Mouse (Mus musculus): ENCODE data around the gene Gm28372. TPM values are rescaled to one million over a fixed set of nuclear protein-coding genes. Genes with fewer than 3 reads are reported as not detected.

Gm28372 gene
- total RNA-seq (2023), result not detected in 2 replicates

DNA sequence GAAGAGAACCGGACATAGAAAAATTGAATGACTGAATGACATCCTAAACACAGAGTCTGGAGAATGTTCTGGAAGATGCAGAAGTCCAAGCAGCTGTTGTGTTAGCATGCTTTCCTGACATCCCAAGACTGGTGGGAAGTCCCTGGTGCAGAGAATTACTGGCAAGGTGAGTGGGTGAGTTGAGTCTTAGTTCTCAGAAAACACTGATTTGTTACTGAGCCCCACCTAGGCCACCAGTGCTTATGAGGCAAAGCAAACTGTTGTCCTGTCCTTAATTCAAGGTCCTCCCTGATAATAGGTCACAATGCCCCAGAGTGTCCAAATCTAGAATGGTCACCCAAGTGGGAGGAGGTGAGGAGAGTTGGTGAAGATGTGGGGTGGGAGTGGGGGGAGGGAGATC, at the start of gene Gm28372, which contains the start of gene 1700020A23Rik:
Gene Gm28372, plus strand, starts transcription at position 301 of the 400 bp plus-strand sequence.
Gene 1700020A23Rik, plus strand, starts transcription at position 321 of the 400 bp plus-strand sequence.

DNA sequence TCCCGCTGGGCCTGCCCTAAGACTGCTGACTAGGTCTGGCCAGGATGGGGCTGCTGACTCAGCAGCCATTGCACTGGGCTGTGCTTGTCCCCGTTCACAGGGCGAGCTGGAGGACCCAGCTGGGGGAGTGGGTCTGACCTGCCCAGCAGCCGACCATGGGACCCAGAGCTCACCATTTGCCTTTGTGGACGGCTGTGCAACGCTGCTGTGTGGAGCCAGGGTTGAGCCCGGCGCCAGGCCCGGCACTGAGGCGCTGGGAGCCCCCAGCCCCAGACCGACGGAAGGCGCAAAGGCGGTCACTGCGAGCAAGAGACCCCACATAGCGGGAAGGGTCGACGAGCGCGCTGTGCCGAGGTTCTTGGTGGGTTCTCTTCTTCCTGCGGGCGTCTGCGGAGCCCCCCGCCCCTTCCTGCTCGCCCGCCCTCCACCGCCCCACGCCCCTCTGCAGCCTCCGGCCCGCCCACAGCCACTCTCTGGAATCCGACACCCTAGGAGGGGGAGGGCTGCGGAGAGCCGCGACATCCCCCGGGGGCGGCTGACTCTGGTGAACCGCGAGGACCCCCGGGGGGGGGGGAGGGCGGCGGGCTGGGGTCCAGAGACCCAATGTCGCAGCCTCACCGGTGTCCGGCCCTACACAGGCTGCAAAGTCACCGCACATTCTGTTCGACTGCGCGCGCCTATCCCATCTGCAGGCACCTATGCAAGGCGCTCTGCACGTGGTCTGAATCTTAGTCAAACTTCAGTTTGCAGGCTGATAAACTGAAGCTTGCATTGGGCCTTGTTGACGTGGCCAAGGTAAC, 7.7 kb upstream of the Gm28372 start, which contains the start of gene Cpxm1:
Gene Cpxm1, minus strand, starts transcription at position 389 of the 800 bp plus-strand sequence.

DNA sequence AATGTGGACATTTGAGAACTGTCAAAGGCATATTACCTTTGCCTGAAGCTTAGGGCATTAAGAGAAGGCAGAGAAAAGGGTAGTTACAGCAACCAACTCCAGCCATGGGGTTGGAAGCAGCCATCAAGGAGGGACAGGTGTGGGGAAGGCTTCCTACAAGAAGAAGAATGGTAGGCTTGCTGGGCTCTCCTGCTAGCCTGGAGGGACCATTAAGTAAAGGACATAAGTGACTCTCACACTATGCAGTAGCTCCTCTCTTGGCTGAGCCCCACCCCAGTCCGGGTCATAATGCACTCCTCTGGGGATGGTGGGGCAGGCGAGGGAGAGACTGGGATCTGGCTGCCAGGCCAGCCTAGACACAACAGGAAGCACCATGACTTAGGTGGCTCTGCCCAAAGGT, 1.1 kb downstream of the Gm28372 start, which contains the start of gene Tmem239:
Gene Tmem239, plus strand, starts transcription at position 301 of the 400 bp plus-strand sequence.

DNA sequence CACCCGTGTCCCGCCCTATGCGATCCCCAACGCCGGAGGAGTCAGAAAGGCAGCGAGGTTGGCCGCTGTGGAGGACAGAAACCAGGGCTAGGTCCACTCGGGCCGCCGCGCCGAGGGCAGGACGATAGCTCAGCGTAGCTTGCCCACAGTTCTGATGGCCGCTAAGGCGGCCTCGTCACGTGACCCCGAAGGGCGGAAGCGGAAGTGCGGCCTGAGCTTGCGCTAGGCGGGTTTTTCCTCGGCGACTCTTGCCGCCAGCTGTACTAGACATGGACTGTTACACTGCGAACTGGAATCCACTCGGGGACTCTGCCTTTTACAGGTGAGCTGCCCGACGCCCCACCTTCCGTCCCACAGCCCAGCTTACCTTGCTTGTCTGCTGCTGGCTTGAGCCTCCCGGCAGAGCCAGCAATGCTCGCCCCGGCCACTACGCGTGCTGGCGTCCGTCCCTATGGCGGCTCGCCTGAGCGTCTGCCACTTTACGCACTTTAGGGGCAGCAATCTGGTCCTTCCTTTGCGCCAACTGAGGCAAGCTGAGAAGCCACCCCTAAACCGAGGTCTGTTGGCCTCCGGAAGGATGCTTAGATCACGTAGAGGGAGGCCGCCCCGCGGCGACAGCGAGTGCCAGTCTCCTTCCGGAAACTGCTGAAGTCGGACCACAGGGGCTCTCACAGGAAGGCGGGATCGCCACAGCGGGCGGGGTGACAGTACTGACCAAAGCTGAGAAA, 19.3 kb downstream of the Gm28372 start, which contains the start of the genes Vps16 and Pced1a:
Gene Vps16, plus strand, starts transcription at position 214 of the 728 bp plus-strand sequence.
Gene Pced1a, minus strand, starts transcription at position 576 of the 728 bp plus-strand sequence.

DNA sequence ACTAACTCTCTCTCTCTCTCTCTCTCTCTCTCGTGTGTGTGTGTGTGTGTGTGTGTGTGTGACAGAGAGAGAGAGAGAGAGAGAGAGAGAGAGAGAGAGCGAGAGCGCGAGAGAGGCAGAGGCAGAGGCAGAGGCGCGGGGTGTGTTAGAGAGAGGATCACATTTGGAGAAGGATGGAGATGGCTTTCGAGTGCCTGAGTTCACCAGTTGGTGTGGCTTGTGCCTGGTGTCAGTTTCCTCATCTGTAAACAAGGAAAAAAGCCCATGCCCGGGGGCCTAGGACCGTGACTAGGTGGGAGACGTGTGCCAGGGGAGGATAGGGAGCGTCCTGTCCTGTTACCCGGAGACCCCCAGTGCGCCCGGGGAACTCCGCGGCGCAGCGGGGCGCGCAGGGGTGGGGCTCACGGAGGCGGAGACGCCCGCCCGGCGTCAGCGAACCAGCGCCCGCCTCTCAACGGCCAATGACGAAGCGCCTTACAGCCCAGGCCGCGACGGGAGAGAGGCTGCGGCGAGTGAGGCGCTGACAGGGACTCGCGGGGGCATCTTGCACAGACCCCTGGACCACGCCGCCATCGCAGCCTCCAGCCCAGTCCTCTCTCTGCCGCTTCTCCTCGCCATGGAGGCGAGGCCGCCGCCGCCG, 44.9 kb downstream of the Gm28372 start, which contains the start of gene Ptpra:
Gene Ptpra, plus strand, starts transcription at position 485 of the 640 bp plus-strand sequence.

Other genes with a start within 250 kb of the Gm28372 start
- 116 and 127 TPM in 2 replicates for gene Snrpb, start 225.8 kb upstream of the Gm28372 start, total RNA-seq (2023)
- not detected in 2 replicates for gene Tmc2, start 210.0 kb upstream of the Gm28372 start, total RNA-seq (2023)
- 52.8 and 95.3 TPM in 2 replicates for gene Nop56, start 130.8 kb upstream of the Gm28372 start, total RNA-seq (2023)
- gene Idh3b, start 120.7 kb upstream of the Gm28372 start, total RNA-seq (2023), result 38.7 and 50.2 TPM in 2 replicates
- not detected in 2 replicates for gene Ebf4, start 110.1 kb upstream of the Gm28372 start, total RNA-seq (2023)
- 0.25 and 0.66 TPM in 2 replicates for gene Cpxm1, start 7.7 kb upstream of the Gm28372 start, total RNA-seq (2023)
- gene 1700020A23Rik, start within 50 bp of the Gm28372 start, total RNA-seq (2023), result not detected in 2 replicates
- gene Tmem239, start 1.2 kb downstream of the Gm28372 start, total RNA-seq (2023), result not detected in 2 replicates
- gene Vps16, start 19.1 kb downstream of the Gm28372 start, total RNA-seq (2023), result 53.6 and 89.6 TPM in 2 replicates
- gene Pced1a, start 19.5 kb downstream of the Gm28372 start, total RNA-seq (2023), result 14.1 and 17.0 TPM in 2 replicates
- 66.3 and 68.3 TPM in 2 replicates for gene Ptpra, start 45.0 kb downstream of the Gm28372 start, total RNA-seq (2023)
- gene Mrps26, start 158.5 kb downstream of the Gm28372 start, total RNA-seq (2023), result 25.8 and 25.9 TPM in 2 replicates
- not detected in 2 replicates for gene Oxt, start 170.9 kb downstream of the Gm28372 start, total RNA-seq (2023)
- not detected in 2 replicates for gene Avp, start 177.3 kb downstream of the Gm28372 start, total RNA-seq (2023)
- 2.1 and 2.4 TPM in 2 replicates for gene Fastkd5, start 224.8 kb downstream of the Gm28372 start, total RNA-seq (2023)
- gene Ubox5, start 224.8 kb downstream of the Gm28372 start, total RNA-seq (2023), result 1.6 and 1.9 TPM in 2 replicates
- gene Lzts3, start 237.6 kb downstream of the Gm28372 start, total RNA-seq (2023), result 0.82 and 1.3 TPM in 2 replicates

All from neutrophil, adult 65 days (primary cell).